Mouse (Mus musculus) testis, adult 2 months (tissue): Measurements from ENCODE around the gene Elovl6. TPM values are rescaled to one million over a fixed set of nuclear protein-coding genes. Genes with fewer than 3 reads are reported as not detected.

Experiments
- H3K27ac ChIP-seq: fragments of 200-500 bp; 2 replicates; pipeline ENCODE4 v1.5.1; 2012; ENCODE audit warnings: low read depth, low read length; ENCODE audit not compliant: control insufficient read depth, insufficient read depth
- H3K27me3 ChIP-seq: fragments of 200-500 bp; 2 replicates; pipeline ENCODE4 v1.6.1; 2012; ENCODE audit warnings: mild to moderate bottlenecking, low read length, moderate library complexity; ENCODE audit not compliant: control insufficient read depth, insufficient read depth
- H3K36me3 ChIP-seq: fragments of 200-500 bp; 2 replicates; pipeline ENCODE4 v1.6.1; 2012; ENCODE audit warnings: mild to moderate bottlenecking, low read length; ENCODE audit not compliant: control insufficient read depth, insufficient read depth
- H3K4me1 ChIP-seq: fragments of 200-500 bp; 2 replicates; pipeline ENCODE4 v1.6.1; 2012; ENCODE audit warnings: low read length; ENCODE audit not compliant: control insufficient read depth, insufficient read depth
- H3K4me3 ChIP-seq: fragments of 200-500 bp; 2 replicates; pipeline ENCODE4 v1.5.1; 2012; ENCODE audit warnings: low read depth, mild to moderate bottlenecking, low read length, moderate library complexity, mixed read lengths; ENCODE audit not compliant: control insufficient read depth
- CTCF ChIP-seq: fragments of 200-500 bp; IDR thresholded peaks from 2 replicates; pipeline ENCODE4 v1.5.1; 2012; ENCODE audit warnings: low read depth, mild to moderate bottlenecking, inconsistent platforms, low read length, moderate library complexity; ENCODE audit not compliant: control insufficient read depth, insufficient read depth, insufficient replicate concordance
- POLR2A ChIP-seq: fragments of 200-500 bp; IDR thresholded peaks from 2 replicates; pipeline ENCODE4 v1.6.1; 2012; ENCODE audit warnings: low read depth, mild to moderate bottlenecking, inconsistent platforms, low read length, moderate library complexity; ENCODE audit not compliant: control insufficient read depth
- polyA plus RNA-seq: library from polyadenylated mRNA; depleted of rRNA; stranded (reverse); fragments of >200 nt; gene quantifications from 2 replicates; pipeline ENCODE4 v1.2.3, GENCODE M21; 2012

The Elovl6 gene
- polyA plus RNA-seq, 1 experiment, result 13.3 TPM

DNA sequence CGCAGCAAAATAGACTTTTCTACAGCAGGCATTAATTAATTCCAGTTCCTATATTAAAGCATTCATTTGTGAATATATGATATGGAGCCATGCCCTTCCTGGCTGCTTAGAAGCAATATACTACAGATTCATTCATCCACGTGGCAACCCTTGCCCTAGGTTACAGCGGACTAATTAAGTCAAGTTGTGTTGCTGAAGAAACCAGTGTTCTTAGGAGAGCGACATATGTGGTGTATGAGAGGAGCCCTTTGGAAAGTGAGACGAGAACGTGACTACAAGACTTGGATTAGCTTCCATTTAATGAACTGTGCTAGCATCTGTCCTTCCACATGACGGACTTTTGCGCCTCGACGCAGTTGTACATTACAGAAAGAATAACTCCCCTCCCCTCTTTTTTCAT, 115.2 kb downstream of the Elovl6 start:
- Histone ChIP-seq H3K4me3 (no peak overlapping the region), H3K27ac (no peak overlapping the region), H3K27me3 (no peaks in the 10 kb centered on the region), H3K36me3 (no peaks in the 10 kb centered on the region), H3K4me1 (no peaks in the 10 kb centered on the region)
- TF ChIP-seq CTCF (no peak), POLR2A (no peak)

DNA sequence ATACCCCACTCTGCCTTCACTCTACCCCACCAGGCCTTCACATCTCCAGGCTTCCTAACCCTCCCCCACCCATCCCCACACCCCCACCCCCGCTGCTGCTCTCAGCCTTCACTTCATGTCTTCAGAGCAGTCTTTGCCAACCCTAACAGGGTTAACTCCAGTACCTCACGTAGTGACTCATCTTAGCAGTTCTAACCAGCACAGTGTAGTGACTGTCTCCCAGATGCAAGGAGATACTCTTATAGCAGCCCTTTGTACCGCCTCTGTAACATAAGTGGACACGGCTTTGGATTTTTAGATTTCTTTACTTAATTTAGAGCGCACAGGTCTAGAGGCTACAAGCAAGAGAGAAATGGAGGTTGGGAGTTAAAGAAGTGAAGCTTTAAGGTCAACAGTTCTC, 116.4 kb downstream of the Elovl6 start:
- no peaks in the 10 kb centered on the region for H3K36me3 ChIP-seq
- no peaks in the 10 kb centered on the region for H3K4me1 ChIP-seq
- TF ChIP-seq CTCF (no peak), POLR2A (no peak)
- H3K4me3 ChIP-seq, result no peak overlapping the region
- no peak overlapping the region for H3K27ac ChIP-seq
- no peaks in the 10 kb centered on the region for H3K27me3 ChIP-seq

DNA sequence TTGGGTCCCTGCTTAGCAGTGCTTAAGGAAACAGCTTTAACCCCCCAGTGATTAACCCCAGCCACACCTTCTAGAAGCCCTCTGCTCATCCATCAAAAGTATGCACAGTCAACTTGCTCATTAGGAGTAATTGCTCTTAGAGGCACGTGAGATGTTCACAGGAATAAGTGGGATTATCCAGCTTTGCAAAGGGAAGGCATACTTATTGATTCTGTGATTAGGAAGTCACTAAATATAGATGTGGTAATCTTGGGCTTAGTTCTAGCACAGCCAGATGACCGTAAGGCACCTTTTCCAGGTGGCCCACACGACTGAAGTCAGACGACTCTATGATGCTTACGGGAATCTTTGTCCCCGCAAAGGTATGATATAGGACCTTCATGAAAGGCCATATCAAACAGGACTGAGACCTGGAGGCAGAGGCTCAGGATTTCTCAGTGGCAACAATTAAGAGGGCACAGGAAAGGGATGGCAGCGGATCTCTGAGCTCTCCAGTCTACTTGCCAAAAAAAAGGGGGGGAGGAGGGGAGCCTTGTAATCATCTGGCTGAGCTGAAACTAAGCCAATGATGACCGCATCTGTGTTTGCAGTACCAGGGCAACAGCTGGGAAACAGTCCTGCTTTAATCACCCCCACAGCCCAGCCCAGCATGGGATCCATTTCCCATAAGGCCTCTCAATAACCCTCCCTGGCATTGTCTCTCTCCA, 117.6 kb downstream of the Elovl6 start:
- no peaks in the 10 kb centered on the region for H3K36me3 ChIP-seq
- H3K27me3 ChIP-seq, result no peaks in the 10 kb centered on the region
- H3K27ac ChIP-seq, result no peak overlapping the region
- no peaks in the 10 kb centered on the region for H3K4me1 ChIP-seq
- TF ChIP-seq CTCF, result no peak
- TF ChIP-seq POLR2A, result no peak
- no peak overlapping the region for H3K4me3 ChIP-seq

DNA sequence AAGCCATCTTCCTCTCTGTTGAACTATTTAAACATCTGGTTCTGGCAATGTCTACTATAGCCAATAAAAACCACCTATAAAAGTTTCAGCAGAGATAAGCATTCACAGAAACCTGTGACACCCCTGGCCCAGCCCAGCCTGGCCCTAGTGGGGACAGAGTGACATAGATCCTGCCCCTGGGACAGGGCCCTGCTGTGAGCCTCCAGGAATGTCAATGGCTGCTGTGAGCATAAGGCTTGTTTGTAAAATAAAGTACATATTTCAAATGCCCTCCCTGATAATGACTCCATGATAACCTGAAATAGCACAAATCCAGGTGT, 118.1 kb downstream of the Elovl6 start:
- no peak for TF ChIP-seq POLR2A
- no peak for TF ChIP-seq CTCF
- Histone ChIP-seq H3K4me3 (no peak overlapping the region), H3K27me3 (no peaks in the 10 kb centered on the region), H3K36me3 (no peaks in the 10 kb centered on the region), H3K27ac (no peak overlapping the region), H3K4me1 (no peaks in the 10 kb centered on the region)

DNA sequence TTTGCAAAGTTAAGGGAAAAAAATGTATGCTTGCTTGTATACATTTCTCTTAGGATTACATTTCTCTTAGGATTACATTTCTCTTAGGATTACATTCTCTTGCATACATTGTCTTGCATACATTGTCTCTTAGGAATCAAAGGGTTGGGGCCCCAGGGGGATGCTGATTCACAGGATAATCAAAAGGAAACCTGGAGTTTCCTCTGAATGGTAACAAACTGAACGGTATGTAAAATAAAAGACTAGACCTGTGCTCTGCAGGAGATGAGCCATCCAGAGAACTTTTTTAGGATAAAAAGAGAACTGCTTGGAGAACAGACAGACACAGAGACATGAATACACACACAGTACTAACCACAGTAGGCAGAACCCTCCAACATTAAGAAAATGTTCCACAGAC, 118.8 kb downstream of the Elovl6 start:
- no peak overlapping the region for H3K4me3 ChIP-seq
- H3K4me1 ChIP-seq, result no peaks in the 10 kb centered on the region
- no peaks in the 10 kb centered on the region for H3K36me3 ChIP-seq
- H3K27ac ChIP-seq, result no peak overlapping the region
- no peaks in the 10 kb centered on the region for H3K27me3 ChIP-seq
- TF ChIP-seq POLR2A (no peak), CTCF (no peak)

DNA sequence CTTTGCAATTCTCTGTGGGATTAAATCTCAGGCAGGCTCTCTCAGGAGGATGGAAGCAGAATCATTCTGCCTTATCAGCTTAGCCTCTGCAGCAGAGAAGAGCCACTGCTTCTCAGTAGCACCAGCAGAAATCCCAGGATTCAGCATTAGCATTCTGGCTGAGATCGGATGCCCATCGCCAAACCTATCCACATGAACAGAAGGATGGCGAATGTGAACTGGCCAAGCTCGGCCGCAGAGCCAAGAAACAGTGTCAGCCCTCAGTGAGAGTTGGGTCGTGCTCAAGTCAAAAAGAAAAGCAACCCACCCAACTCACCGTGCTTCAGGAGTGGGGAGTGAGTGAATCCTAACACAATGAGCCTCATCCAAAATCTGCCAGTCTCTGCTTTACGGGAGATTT, 119.6 kb downstream of the Elovl6 start:
- Histone ChIP-seq H3K36me3 (no peaks in the 10 kb centered on the region), H3K4me1 (no peaks in the 10 kb centered on the region), H3K27ac (no peak overlapping the region), H3K4me3 (no peak overlapping the region), H3K27me3 (no peaks in the 10 kb centered on the region)
- no peak for TF ChIP-seq POLR2A
- no peak for TF ChIP-seq CTCF

DNA sequence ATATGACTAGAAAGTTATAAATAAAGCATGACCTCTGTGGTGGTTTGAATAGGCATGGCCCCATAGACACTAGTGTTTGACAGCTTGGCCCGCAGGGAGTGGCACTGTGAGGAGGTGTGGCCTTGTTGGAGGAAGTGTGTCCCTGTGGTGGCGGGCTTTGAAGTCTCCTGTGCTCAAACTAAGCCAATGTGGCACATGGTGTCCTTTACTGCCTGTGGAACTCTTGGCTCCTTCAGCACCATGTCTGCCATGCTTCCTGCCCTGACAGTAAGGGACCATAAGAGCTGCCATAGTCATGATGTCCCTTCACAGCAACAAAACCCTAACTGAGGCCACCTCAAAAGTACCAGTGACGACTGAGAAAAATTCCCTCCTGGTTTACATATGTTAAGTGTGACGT, 120.3 kb downstream of the Elovl6 start:
- Histone ChIP-seq H3K36me3 (no peaks in the 10 kb centered on the region), H3K4me3 (no peak overlapping the region), H3K27ac (no peak overlapping the region), H3K27me3 (no peaks in the 10 kb centered on the region), H3K4me1 (no peaks in the 10 kb centered on the region)
- TF ChIP-seq POLR2A (no peak), CTCF (no peak)

DNA sequence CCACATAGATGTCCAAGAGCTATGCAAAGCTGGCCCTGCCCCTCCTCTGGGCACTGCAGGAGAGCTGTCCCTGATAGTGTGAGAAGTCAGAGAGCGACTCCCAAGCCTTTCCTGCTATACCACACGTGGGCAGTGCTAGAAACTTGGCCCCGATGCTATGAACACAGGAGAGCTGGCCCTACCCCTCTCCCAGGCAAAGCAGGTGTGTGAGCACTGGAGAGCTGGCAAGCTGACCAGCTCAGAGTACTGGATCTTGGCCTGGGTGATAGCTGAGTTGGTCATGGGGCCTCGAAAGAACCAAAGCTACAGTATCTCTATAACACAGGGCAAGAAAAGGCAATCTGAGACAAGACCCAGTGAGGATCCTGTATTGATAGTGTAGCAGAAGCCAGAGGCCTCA, 124.4 kb downstream of the Elovl6 start:
- Histone ChIP-seq H3K4me3 (no peak overlapping the region), H3K4me1 (no peaks in the 10 kb centered on the region), H3K27me3 (no peaks in the 10 kb centered on the region), H3K27ac (no peak overlapping the region), H3K36me3 (no peaks in the 10 kb centered on the region)
- no peak for TF ChIP-seq POLR2A
- no peak for TF ChIP-seq CTCF

DNA sequence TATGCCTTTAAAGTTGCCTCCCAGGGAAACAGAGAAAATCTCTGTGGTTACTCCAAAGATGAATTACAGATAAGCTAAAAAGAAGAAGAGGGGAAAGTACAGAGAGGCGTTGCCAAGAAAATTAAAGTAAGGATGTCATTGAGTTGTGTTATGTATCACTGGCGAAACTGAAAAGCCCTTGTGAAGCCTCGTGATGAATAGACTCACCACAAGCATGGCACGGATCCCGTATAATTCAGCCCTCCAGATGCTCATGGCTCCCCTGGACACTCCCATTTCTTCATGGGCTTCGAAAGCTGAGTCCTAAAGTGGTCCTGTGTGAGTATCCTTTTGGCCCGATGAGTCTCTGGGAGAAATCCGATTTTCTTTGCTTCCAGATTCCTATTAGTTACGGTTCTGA, 125.1 kb downstream of the Elovl6 start:
- TF ChIP-seq POLR2A (no peak), CTCF (no peak)
- no peak overlapping the region for H3K4me3 ChIP-seq
- H3K27ac ChIP-seq, result no peak overlapping the region
- no peaks in the 10 kb centered on the region for H3K36me3 ChIP-seq
- H3K4me1 ChIP-seq, result no peaks in the 10 kb centered on the region
- H3K27me3 ChIP-seq, result no peaks in the 10 kb centered on the region
